Mouse (Mus musculus) v-Abl transformed pro-B cells (cell line): ENCODE measurements around the gene Rgp1.

Experiments used
- in situ Hi-C, 2 experiments: fragments of 400-800 bp; cut with MboI; formaldehyde crosslinking; loops; one replicate each; pipeline ENCODE4 v1.15.1; 2025; ENCODE audit not compliant: unreplicated experiment in 2 of 2

The Rgp1 gene

DNA sequence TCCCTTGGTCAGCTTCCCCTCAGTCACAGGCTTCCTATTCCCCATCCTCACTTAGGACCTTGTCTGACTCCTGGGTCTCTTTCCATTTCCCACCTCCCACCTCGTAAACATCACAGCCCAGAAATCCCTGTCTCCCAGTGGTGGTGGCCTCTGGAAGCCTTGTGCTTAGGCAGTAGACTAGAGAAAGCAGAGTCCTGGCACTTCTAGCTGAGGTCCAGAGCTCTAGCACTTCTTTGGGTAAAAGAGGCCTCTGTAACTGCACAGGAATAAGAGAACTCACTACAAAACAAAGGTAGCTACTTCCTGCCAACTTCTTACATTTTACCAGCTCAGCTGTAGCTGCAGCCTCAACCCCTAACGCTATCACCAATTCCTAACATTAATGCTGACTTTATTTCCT is 17.5 kb upstream of the Rgp1 start:
- in situ Hi-C loops = loop anchor here (5.0 to 10.0 kb wide), 4 partner anchors 76 to 519 kb away; partner anchors contain the start of genes Sit1 (in 2 of the 2) and Fam214b (in 1 of the 2)

GRCm38 (mm10) chr4:43561436-43561996 is 17.0 kb upstream of the Rgp1 start:
- in situ Hi-C loops = loop anchor here (5.0 to 10.0 kb wide), 4 partner anchors 77 to 519 kb away; partner anchors contain the start of genes Sit1 (in 2 of the 2) and Fam214b (in 1 of the 2)

- in situ Hi-C loops = loop anchor here (5.0 to 10.0 kb wide), 4 partner anchors 77 to 520 kb away; partner anchors contain the start of genes Sit1 (in 2 of the 2) and Fam214b (in 1 of the 2)
Observed at GRCm38 (mm10) chr4:43561997-43562768, 16.3 kb upstream of the Rgp1 start, which contains the start of the genes Creb3 and Tln1. Creb3 (plus strand) TSS chr4:43562332. Tln1 (minus strand) TSS chr4:43562691.

- in situ Hi-C loops = loop anchor here (5.0 to 10.0 kb wide), 4 partner anchors 78 to 521 kb away; partner anchors contain the start of genes Sit1 (in 2 of the 2) and Fam214b (in 1 of the 2)
Observed at GRCm38 (mm10) chr4:43562769-43563600, 15.5 kb upstream of the Rgp1 start.

DNA sequence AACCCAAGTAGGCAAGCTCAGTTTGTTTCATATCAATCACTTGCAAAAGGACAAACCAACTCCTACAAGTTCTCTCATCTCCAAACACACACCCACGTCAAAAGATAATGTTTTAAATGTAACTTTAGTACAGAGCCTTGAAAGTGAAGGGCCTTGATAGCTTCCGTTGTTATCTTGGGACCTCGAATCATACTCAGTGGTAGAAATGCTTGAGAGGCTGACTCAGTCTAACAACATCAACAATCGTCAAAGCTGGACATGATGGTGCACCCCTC is 15.0 kb upstream of the Rgp1 start:
- in situ Hi-C loops = loop anchor here (5.0 to 10.0 kb wide), 4 partner anchors 79 to 521 kb away; partner anchors contain the start of genes Sit1 (in 2 of the 2) and Fam214b (in 1 of the 2)

GRCm38 (mm10) chr4:43564231-43564630 is 14.3 kb upstream of the Rgp1 start:
- in situ Hi-C loops = loop anchor here (5.0 to 10.0 kb wide), 4 partner anchors 79 to 522 kb away; partner anchors contain the start of genes Sit1 (in 2 of the 2) and Fam214b (in 1 of the 2)

DNA sequence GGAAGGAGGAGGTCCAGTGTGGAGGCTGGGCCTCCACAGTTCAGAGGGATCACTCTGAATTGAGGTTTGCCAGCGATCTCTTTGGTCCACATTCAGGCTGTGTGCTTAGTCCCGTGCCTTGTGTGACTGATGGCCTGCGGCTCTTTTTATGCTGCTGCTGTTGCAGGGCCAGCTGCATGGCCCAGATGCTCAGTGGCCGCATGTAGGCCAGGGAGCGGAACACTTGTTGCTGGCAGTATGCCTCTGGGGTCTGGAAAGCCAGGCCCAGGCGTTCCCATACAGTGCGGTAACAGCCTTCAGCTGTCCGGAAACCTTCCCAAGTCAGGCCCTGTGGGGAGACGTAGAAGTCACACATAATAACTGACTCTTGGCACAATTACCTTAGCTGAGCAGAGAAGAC is 11.4 kb upstream of the Rgp1 start:
- in situ Hi-C loops = loop anchor here in 1 of 2 experiments (10.0 kb wide), 2 partner anchors 82 to 522 kb away; partner anchors contain the start of genes Fam214b and Sit1

DNA sequence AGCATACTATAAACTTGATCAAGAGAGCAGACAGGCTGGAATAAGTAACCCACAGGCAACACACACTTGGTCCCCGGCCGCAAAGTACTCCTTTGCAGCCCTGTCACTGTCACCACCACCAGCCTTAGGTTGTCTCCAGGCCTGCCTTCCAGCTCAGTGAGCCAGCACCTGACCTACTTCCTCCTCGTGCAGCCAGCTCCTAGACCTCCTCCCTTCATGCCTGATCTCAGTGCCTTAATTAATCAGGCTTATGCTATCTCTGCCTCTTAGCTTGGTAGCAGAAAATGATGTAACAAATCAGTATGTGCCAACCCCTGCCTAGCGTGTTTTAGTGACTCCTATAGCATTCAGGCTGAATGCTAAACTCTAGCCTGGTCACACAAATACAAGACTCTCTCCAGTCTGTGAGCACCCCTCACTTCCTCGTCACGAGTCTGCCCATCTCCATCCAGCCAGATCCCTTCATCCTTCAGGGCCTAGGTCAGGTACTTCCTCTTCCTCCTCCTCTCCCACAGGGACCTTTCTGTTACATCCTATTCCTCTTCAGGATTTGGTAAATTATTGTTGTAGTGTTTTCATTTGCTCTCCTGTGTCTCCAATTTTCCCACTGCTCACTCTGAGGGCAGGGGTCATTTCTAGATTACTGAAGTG is 7.0 kb upstream of the Rgp1 start:
- in situ Hi-C loops = no loop called here

GRCm38 (mm10) chr4:43573561-43573960 is 5.0 kb upstream of the Rgp1 start:
- in situ Hi-C loops = no loop called here

- in situ Hi-C loops = no loop called here
Observed at GRCm38 (mm10) chr4:43575356-43575755, 3.2 kb upstream of the Rgp1 start.

GRCm38 (mm10) chr4:43577237-43577881 is 1.2 kb upstream of the Rgp1 start:
- in situ Hi-C loops = no loop called here

- in situ Hi-C loops = no loop called here
Observed at GRCm38 (mm10) chr4:43579256-43579655, 741 bp downstream of the Rgp1 start.

DNA sequence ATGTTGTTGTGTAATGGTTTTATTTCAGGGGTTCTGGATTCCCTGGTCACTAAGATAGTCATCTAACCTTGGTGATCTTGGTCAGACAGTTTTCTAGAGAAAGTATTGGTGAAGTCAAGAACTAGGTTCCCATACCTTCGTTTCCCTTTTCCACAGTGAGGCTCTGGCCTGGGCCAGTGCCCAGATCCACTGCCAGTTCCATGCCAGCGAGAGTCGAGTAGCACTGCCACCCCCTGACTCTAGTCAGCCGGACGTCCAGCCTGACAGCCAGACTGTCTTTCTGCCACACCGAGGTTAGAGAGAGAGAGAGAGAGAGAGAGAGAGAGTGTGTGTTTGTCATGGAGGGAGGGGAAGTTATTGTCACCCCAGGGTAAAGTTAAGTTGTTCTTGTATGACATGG is 1.2 kb downstream of the Rgp1 start:
- in situ Hi-C loops = no loop called here

DNA sequence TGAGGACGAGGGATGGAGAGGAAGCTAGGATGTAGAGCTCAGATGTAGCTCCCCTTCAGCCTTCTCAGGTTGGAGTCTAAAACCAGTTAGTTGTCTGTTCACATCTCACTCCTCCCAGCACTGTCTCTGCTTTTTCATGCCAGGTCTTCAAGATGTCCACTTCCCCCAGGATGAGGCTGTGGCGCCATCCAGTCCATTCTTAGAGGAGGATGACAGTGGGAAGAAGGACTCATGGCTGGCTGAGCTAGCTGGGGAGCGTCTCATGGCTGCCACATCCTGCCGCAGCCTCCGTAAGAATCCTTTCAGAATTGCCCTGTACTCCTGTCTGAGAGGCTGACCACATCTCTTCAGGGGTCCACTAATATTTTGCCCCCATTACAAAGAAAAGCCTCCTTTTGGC is 2.2 kb downstream of the Rgp1 start:
- in situ Hi-C loops = no loop called here

GRCm38 (mm10) chr4:43581381-43581780 is 2.9 kb downstream of the Rgp1 start:
- in situ Hi-C loops = no loop called here

GRCm38 (mm10) chr4:43582241-43582640 is 3.7 kb downstream of the Rgp1 start:
- in situ Hi-C loops = no loop called here

GRCm38 (mm10) chr4:43583421-43583820 is 4.9 kb downstream of the Rgp1 start:
- in situ Hi-C loops = no loop called here

- in situ Hi-C loops = no loop called here
Observed at GRCm38 (mm10) chr4:43584444-43585416, 6.2 kb downstream of the Rgp1 start, which contains the start of gene Msmp. Msmp (minus strand) TSS chr4:43584494.
